ENCODE assay signal across 8 mouse cellular contexts in genomic region chr2:49452451-49453081, GRCm38 (mm10). TPM values are rescaled to one million over a fixed set of nuclear protein-coding genes. Genes with fewer than 3 reads are reported as not detected.
DNase-seq lines count a peak whose midpoint lies in the region; ATAC-seq and TF ChIP-seq lines count a peak whose summit lies in the region.

No protein-coding gene starts in this region.

- WGBS in cerebellum, adult 2 months: under 1% methylated on average over 37 of the region's 37 CpGs
- under 1% methylated on average over 37 of the region's 37 CpGs for WGBS in forebrain, embryonic 16.5 days
- under 1% methylated on average over 37 of the region's 37 CpGs for WGBS in lung, embryonic 14.5 days

- TF ChIP-seq POLR2A in cerebellum, adult 2 months (IDR thresholded peaks at IDR 0.05; ENCODE audit: borderline replicate concordance, insufficient read depth, low read length): no peak

- ATAC-seq in forebrain, embryonic 16.5 days: peak; percentile 65
- peak; percentile 57 for ATAC-seq in lung, embryonic 14.5 days (ENCODE audit: insufficient read depth)
- peak; percentile 79 for ATAC-seq in neutrophil, adult 5-6 weeks (ENCODE audit: extremely low read depth, insufficient number of reproducible peaks, low FRiP score, poor library complexity, severe bottlenecking)

- peak overlapping the region; percentile 65 for H3K27ac ChIP-seq in cerebellum, adult 2 months (ENCODE audit: insufficient read depth, low read length)
- H3K27ac ChIP-seq in forebrain, embryonic 16.5 days (ENCODE audit: low read length): peak overlapping the region; percentile 100
- peak overlapping the region; percentile 99 for H3K27ac ChIP-seq in lung, embryonic 14.5 days (ENCODE audit: low read depth)

- H3K4me2 ChIP-seq in forebrain, embryonic 16.5 days (ENCODE audit: low read length): peak overlapping the region; percentile 68
- H3K4me2 ChIP-seq in lung, embryonic 14.5 days: peak overlapping the region; percentile 86

- no peaks in the 10 kb centered on the region for H3K9me3 ChIP-seq in forebrain, embryonic 16.5 days (ENCODE audit: control insufficient read depth, low read length)
- H3K9me3 ChIP-seq in lung, embryonic 14.5 days (ENCODE audit: low read depth, low read length): no peaks in the 10 kb centered on the region

- no peaks in the 10 kb centered on the region for H3K27me3 ChIP-seq in cerebellum, adult 2 months (ENCODE audit: control insufficient read depth, insufficient read depth, low read length)
- no peaks in the 10 kb centered on the region for H3K27me3 ChIP-seq in forebrain, embryonic 16.5 days (replicated peaks; ENCODE audit: control insufficient read depth, insufficient read depth, low read length)
- no peaks in the 10 kb centered on the region for H3K27me3 ChIP-seq in lung, embryonic 14.5 days (ENCODE audit: insufficient read depth, low read length)

- DNase-seq in MEL-GATA-1-ER (ENCODE audit: extremely low read depth, low read depth): peak; percentile 92
- DNase-seq in cerebellum, adult 2 months: peak; percentile 57 to 87
- DNase-seq in heart, postnatal 36 days: peak; percentile 49 to 57
- peak; percentile 54 to 62 for DNase-seq in layer of hippocampus, adult 8-10 months (ENCODE audit: low spot score in 2 of 2)
- peak; percentile 90 for DNase-seq in lung, embryonic 14.5 days
- DNase-seq in testis, postnatal 14 days (ENCODE audit: low spot score): peak; percentile 60

- peaks cover 2% of the 10 kb centered on the region; the same call in 1 of the 2 replicates for H3K4me1 ChIP-seq in cerebellum, adult 2 months (ENCODE audit: control insufficient read depth, insufficient read depth, low read length)
- H3K4me1 ChIP-seq in forebrain, embryonic 16.5 days (replicated peaks; ENCODE audit: control insufficient read depth, insufficient read depth, low read length): peaks cover 18% of the 10 kb centered on the region
- no peaks in the 10 kb centered on the region for H3K4me1 ChIP-seq in lung, embryonic 14.5 days (ENCODE audit: insufficient read depth)

- H3K4me3 ChIP-seq in cerebellum, adult 2 months (replicated peaks; ENCODE audit: insufficient read depth, low read depth, low read length): peak overlapping the region; percentile 80
- peak overlapping the region; percentile 98 for H3K4me3 ChIP-seq in forebrain, embryonic 16.5 days (replicated peaks; ENCODE audit: low read length)
- peak overlapping the region; percentile 96 for H3K4me3 ChIP-seq in lung, embryonic 14.5 days (ENCODE audit: low read depth, low read length)

- intact Hi-C loops in heart, postnatal 36 days (cut with DNase I): loop anchor here (5.0 to 10.0 kb wide), 3 partner anchors 85 to 638 kb away; partner anchors contain the start of genes Acvr2a and Mbd5

- no peaks in the 10 kb centered on the region for H3K36me3 ChIP-seq in forebrain, embryonic 16.5 days (ENCODE audit: control insufficient read depth, insufficient read depth)
- no peaks in the 10 kb centered on the region for H3K36me3 ChIP-seq in lung, embryonic 14.5 days (ENCODE audit: insufficient read depth)

- peak overlapping the region; percentile 96 for H3K9ac ChIP-seq in forebrain, embryonic 16.5 days (replicated peaks; ENCODE audit: low read depth, low read length)
- H3K9ac ChIP-seq in lung, embryonic 14.5 days: peak overlapping the region; percentile 97

- no peak for TF ChIP-seq CTCF in cerebellum, adult 2 months (IDR thresholded peaks at IDR 0.05; ENCODE audit: borderline replicate concordance, insufficient read depth, low read depth, low read length)
- no peak for TF ChIP-seq CTCF in lung, embryonic 14.5 days (IDR thresholded peaks at IDR 0.05; ENCODE audit: low read depth)

RNA-seq across cellular contexts. Expression of gene Epc2, which starts 1.3 kb away (rescaled TPM):
- 22.1 and 22.2 TPM in 2 replicates for polyA plus RNA-seq in cerebellum, adult 2 months (2012; rRNA removed)
- 13.7 and 15.6 TPM in 2 replicates for polyA plus RNA-seq in forebrain, embryonic 16.5 days (2015; fragmentation: Nextera tagmentation; extraction: Ambion mirVana)
- total RNA-seq in heart, postnatal 36 days (2021): 10 to 100 TPM; 19.9 to 22.6 TPM
- total RNA-seq in layer of hippocampus, adult 8-10 months (2022): 10 to 100 TPM; 50.9 to 63.1 (median 53.9) TPM
- 8.2 and 9.9 TPM in 2 replicates for polyA plus RNA-seq in lung, embryonic 14.5 days (2014; fragmentation: Nextera tagmentation; extraction: Ambion mirVana)
- 71.0 and 83.7 TPM in 2 replicates for total RNA-seq in neutrophil, adult 5-6 weeks (2017)

Comparison
In these comparisons a context has a peak if more than half of its experiments do, and no peak if none do; other contexts are left out.
1. Peak in every context shown above with its lines: DNase-seq, ATAC-seq, H3K4me3 ChIP-seq and H3K27ac ChIP-seq.